Mouse (Mus musculus) lung, adult 2 months (tissue): Measurements from ENCODE around the gene Tmem135.

ENCODE experiments used
- CTCF ChIP-seq: fragments of 200-500 bp; IDR thresholded peaks from 2 replicates; pipeline ENCODE4 v1.5.1; 2011; ENCODE audit warnings: mild to moderate bottlenecking, low read length, control low read depth; ENCODE audit not compliant: insufficient read depth
- POLR2A ChIP-seq: fragments of 200-500 bp; IDR thresholded peaks from 2 replicates; pipeline ENCODE4 v1.6.1; 2011; ENCODE audit warnings: low read depth, mild to moderate bottlenecking, control low read depth, low read length, borderline replicate concordance; ENCODE audit errors: extremely low read depth

- no peak for TF ChIP-seq CTCF
- no peak for TF ChIP-seq POLR2A
These were observed 20.6 kb upstream of the Tmem135 start for GRCm38 (mm10) chr7:89424659-89425058.
